Mouse (Mus musculus) liver, embryonic 14.5 days (tissue): Measurements from ENCODE around the gene Ltv1.

Source experiments
- CTCF ChIP-seq: IDR thresholded peaks from 2 replicates; pipeline ENCODE4 v1.5.1; 2016; ENCODE audit warnings: antibody characterized with exemption, low read depth, control low read depth
- EP300 ChIP-seq: IDR thresholded peaks from 2 replicates; pipeline ENCODE4 v1.6.1; 2016; ENCODE audit warnings: antibody characterized with exemption, low read depth

- TF ChIP-seq CTCF (no peak), EP300 (no peak)
These were observed 19.9 kb upstream of the Ltv1 start for GRCm38 (mm10) chr10:13212829-13213228.
